In genomic region chr10:70436656-70437055, GRCm38 (mm10) we compare ENCODE assay signal across 13 mouse cellular contexts. TPM values are rescaled to one million over a fixed set of nuclear protein-coding genes. Genes with fewer than 3 reads are reported as not detected.
"Had no signal": no experiment of that assay in that cellular context is flagged by ENCODE, and none has a peak within 500 bp of the region (broad histone marks: within the 10 kb centered on the region; RNA-seq: fewer than 3 reads in every experiment).

No protein-coding gene starts in this region.

- H3K27me3 ChIP-seq: limb, embryonic 15.5 days; midbrain, embryonic 12.5 days; neural tube, embryonic 13.5 days; stomach, embryonic 15.5 days had no signal

- H3K4me1 ChIP-seq: stomach, embryonic 15.5 days had no signal

- ATAC-seq: liver, embryonic 12.5 days; midbrain, embryonic 16.5 days had no signal

- H3K36me3 ChIP-seq: limb, embryonic 15.5 days; liver, embryonic 12.5 days; midbrain, embryonic 12.5 days; neural tube, embryonic 13.5 days; stomach, embryonic 15.5 days had no signal

- H3K27ac ChIP-seq: limb, embryonic 15.5 days; liver, embryonic 12.5 days; midbrain, embryonic 12.5 days; neural tube, embryonic 13.5 days; stomach, embryonic 15.5 days had no signal

- H3K4me2 ChIP-seq: limb, embryonic 15.5 days; liver, embryonic 12.5 days; lung, embryonic 14.5 days; midbrain, embryonic 12.5 days; neural tube, embryonic 13.5 days; stomach, embryonic 15.5 days had no signal

- DNase-seq: layer of hippocampus, adult 9-11 months; layer of hippocampus, postnatal 36 days; retina, postnatal 1 day; thymus, adult 2 months; thymus, postnatal 25 days had no signal

- H3K9ac ChIP-seq: limb, embryonic 15.5 days; liver, embryonic 12.5 days; lung, embryonic 14.5 days; midbrain, embryonic 12.5 days; neural tube, embryonic 13.5 days; stomach, embryonic 15.5 days had no signal

- H3K9me3 ChIP-seq: limb, embryonic 15.5 days; midbrain, embryonic 12.5 days; neural tube, embryonic 13.5 days; stomach, embryonic 15.5 days had no signal

- H3K4me3 ChIP-seq: limb, embryonic 15.5 days; liver, embryonic 12.5 days; midbrain, embryonic 12.5 days; neural tube, embryonic 13.5 days; stomach, embryonic 15.5 days had no signal

RNA-seq across cellular contexts. Expression of gene Fam13c, which starts 3.6 kb away (rescaled TPM):
- total RNA-seq: megakaryocyte-erythroid progenitor cell, adult 5-6 weeks had no signal
